Mouse (Mus musculus) liver, postnatal 0 days (tissue): Measurements from ENCODE around the gene Cyp39a1.

Experiments
- CTCF ChIP-seq: sonication (generic); IDR thresholded peaks from 2 replicates; pipeline ENCODE4 v1.5.1; 2016; ENCODE audit warnings: antibody characterized with exemption, low read depth
- EP300 ChIP-seq: IDR thresholded peaks from 2 replicates; pipeline ENCODE4 v1.6.1; 2016; ENCODE audit warnings: antibody characterized with exemption, low read depth, mild to moderate bottlenecking

- TF ChIP-seq CTCF (no peak), EP300 (no peak)
These were observed 77.2 kb downstream of the Cyp39a1 start for GRCm38 (mm10) chr17:43744425-43744824.
